Mouse (Mus musculus) liver, embryonic 14.5 days (tissue): Measurements from ENCODE around the gene Elane.

ENCODE experiments used
- CTCF ChIP-seq: IDR thresholded peaks from 2 replicates; pipeline ENCODE4 v1.5.1; 2016; ENCODE audit warnings: antibody characterized with exemption, low read depth, control low read depth
- EP300 ChIP-seq: IDR thresholded peaks from 2 replicates; pipeline ENCODE4 v1.6.1; 2016; ENCODE audit warnings: antibody characterized with exemption, low read depth

- TF ChIP-seq CTCF (no peak), EP300 (no peak)
These were observed 43.1 kb downstream of the Elane start for GRCm38 (mm10) chr10:79928907-79929701.
